Mouse (Mus musculus) small intestine, adult 2 months (tissue): ENCODE measurements around the gene Hist3h2a.

Source experiments
- CTCF ChIP-seq: fragments of 200-500 bp; IDR thresholded peaks from 2 replicates; pipeline ENCODE4 v1.5.1; 2012; ENCODE audit warnings: low read depth, mild to moderate bottlenecking, control low read depth, inconsistent platforms, low read length, moderate library complexity, mixed read lengths; ENCODE audit not compliant: insufficient replicate concordance, insufficient read length; ENCODE audit errors: extremely low read depth
- POLR2A ChIP-seq: fragments of 200-500 bp; IDR thresholded peaks from 2 replicates; pipeline ENCODE4 v1.6.1; 2012; ENCODE audit warnings: low read depth, mild to moderate bottlenecking, control low read depth, inconsistent platforms, low read length, moderate library complexity

GRCm38 (mm10) chr11:58979661-58980060 lies 25.2 kb downstream of the Hist3h2a start:
- no peak for TF ChIP-seq CTCF
- no peak for TF ChIP-seq POLR2A
